Mouse (Mus musculus) adrenal gland, adult (tissue): Measurements from ENCODE around the gene Ptprg.

Experiments used
- DNase-seq, 2 experiments: peaks; one replicate each; pipeline ENCODE4 v3.0.0; 2022 to 2023; ENCODE audit warnings: low spot score in 1 of 2; ENCODE audit not compliant: inconsistent age in 2 of 2

Ptprg gene

GRCm38 (mm10) chr14:11679741-11680140, 126.4 kb downstream of the Ptprg start:
- DNase-seq: no peak

- DNase-seq: no peak
Observed at GRCm38 (mm10) chr14:11680621-11681020, 127.3 kb downstream of the Ptprg start.

- DNase-seq: peak in 1 of 2 experiments; percentile 64
Observed at GRCm38 (mm10) chr14:11682441-11682840, 129.1 kb downstream of the Ptprg start.

DNA sequence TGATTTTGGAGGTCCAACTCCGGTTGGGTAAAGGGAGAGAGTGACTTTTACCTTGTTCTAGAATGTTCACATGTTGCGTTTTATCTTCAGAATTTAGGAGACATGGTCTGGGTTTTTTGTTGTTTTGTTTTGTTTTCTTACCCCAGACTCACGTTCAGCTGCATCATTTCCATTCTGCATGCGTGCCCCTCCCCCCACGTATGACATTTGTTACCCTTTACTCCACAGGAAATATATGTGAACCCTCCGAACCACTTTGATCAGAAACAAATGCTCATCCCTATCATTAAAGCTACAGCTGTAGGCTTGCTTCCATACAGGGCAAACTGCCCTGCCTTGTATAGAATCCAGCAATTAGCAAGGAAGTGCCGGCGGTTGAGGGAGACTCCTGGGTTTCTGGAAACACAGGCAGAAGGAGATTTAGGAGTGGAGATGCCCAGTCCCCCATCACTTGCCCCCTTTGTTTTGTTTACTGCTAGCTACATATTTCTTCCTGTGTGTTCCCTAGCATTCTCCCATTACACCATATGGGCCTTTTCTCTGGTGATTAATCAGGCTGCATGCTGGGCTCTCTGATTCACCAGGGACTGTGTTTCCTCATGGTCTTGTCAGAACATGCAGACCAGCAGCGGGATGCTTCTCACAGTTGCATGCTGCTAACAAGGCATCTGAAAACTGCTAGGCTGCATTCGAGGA, 130.2 kb downstream of the Ptprg start:
- no peak for DNase-seq

GRCm38 (mm10) chr14:11684104-11684503, 130.8 kb downstream of the Ptprg start:
- DNase-seq: no peak

DNA sequence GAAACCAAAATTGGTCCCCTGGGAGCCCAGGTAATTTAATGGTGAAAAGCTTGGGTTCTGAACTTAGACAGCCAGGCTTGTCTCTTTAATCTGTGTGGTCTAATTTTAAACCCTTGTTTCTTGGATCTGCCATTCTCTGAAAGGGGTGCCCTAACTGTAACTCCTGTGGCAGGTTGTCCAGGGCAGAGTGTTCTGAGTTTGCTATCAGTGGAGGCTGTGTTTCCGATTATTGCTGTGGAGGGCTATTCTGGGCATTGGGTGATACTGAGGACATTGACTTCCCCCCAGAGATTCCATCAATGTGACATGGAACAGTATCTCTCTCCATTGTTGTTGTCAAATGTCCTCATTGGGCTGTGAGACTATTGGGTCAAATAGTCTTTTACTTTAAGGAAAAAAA, 134.2 kb downstream of the Ptprg start:
- DNase-seq: no peak

GRCm38 (mm10) chr14:11688142-11688541, 134.8 kb downstream of the Ptprg start:
- DNase-seq: no peak

DNA sequence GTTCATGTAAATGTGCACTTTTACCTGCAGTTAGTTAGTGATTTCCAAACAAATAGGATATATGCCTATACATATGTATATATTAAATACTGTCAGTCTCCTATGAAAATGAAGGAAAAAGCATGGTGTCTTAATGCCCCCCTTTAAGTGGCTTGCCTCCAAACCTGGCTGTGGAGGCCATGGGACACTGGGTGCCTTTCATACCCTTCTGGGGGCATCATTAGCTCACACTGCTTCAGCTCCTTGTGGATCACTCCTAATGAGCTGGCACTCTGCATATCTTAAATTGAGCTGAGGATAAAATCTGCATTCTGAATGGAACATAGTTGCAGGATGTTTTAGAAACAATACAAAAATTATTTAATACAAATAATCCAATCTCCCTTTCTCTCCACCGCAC, 136.7 kb downstream of the Ptprg start:
- no peak for DNase-seq

DNA sequence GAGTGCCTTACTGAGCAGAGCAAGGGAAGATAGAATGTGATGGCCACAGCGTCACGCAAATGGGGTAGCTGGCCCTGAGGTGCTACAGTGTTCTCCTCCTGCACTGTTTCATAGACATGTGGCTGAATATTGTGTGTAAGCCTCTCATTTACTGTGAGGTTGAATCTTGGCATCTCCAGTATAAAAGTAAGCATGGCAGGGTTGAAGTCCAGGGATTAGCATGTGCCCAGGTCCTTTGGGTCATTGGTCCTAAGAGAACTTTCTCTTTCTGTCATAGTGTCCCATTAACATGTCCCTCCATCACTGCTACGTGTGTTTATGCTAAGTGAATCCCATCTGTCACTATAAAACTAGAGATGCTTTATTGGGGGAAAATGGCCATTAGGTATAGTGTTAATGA, 138.2 kb downstream of the Ptprg start:
- DNase-seq: no peak

DNA sequence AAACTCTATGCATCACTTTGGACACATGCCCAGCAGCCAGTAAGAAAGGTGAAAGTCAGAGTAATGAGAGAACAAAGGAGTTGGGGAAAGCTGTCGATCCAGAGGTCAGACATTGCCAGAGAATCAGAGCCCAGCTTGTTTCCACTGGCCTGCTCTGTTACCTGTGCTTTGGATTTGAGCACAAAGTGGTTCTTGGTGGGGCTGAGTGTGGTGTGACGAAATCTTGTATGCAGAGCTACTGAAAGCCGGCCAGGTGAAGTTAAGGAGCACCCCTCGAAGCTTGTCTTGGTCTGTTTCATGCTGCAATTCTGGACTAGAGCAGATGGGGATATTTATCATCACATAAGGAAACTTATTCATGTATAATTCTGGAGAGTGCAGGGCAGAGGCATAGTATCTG, 145.5 kb downstream of the Ptprg start:
- DNase-seq: no peak

DNA sequence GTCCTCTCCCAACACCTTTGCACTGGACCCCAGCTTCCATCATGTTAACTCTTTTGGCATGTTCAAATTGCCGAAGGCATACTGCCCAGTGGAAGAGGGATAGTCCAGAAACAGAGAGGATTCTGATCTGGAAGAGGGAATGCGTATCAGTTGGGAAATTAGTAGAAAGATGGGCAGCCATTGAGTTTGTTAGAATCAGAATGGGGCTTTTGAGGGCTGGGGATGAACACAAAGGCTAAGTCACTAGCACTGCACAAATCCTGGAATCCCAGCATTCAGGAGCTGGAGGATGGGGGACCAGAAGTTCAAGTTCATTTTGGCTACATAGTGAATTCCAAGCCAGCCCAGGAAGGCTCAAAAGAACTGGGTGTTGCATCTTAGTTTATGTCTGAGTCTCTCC, 146.3 kb downstream of the Ptprg start:
- DNase-seq: no peak

GRCm38 (mm10) chr14:11701516-11702249, 148.4 kb downstream of the Ptprg start:
- peak in 1 of 2 experiments; percentile 58 for DNase-seq

GRCm38 (mm10) chr14:11702770-11703477, 149.6 kb downstream of the Ptprg start:
- no peak for DNase-seq

DNA sequence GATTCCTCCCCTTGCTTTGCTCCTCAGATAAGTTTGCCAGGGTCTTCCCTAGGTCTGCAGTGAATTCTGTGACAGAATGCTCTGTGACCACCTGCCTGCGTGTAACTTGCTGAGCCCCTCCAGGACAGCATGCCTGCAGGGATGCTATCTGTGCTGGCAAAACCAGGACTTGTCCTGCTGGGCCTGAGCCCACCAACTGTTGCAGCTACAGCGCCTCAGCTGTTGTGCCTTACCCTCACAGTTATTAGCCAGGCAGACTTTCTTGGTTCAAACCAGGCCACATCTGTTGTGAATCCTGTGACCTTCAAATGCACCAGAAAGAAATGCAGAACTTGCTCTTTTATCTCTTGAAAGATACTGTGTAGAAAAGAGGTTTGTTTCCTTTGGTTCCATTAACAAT, 151.5 kb downstream of the Ptprg start:
- DNase-seq: no peak

- DNase-seq: no peak
Observed at GRCm38 (mm10) chr14:11709352-11709751, 156.0 kb downstream of the Ptprg start.

DNA sequence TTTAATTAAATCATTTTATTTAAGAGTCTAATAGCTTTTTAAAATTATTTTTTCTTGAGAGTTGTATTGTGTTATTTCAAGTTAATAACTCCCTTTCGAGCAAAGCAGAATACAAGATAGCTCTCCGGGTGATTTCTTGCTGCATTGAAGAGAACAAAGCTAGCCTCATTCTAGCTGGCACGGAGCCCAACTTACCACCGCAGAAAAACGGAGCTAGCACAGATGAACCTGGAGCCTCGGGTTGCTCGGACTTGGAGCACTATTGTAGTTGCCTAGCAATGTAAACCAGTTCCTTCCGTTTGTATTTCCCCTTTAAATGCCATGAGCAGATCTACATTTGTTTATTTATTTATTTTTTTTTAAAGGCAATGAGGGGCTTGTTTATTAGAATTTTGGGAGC, 156.5 kb downstream of the Ptprg start:
- peak in 1 of 2 experiments; percentile 60 for DNase-seq

GRCm38 (mm10) chr14:11710410-11711122, 157.2 kb downstream of the Ptprg start:
- DNase-seq: no peak

- no peak for DNase-seq
Observed at GRCm38 (mm10) chr14:11712146-11712545, 158.8 kb downstream of the Ptprg start.

GRCm38 (mm10) chr14:11716230-11716629, 162.9 kb downstream of the Ptprg start:
- DNase-seq: no peak

DNA sequence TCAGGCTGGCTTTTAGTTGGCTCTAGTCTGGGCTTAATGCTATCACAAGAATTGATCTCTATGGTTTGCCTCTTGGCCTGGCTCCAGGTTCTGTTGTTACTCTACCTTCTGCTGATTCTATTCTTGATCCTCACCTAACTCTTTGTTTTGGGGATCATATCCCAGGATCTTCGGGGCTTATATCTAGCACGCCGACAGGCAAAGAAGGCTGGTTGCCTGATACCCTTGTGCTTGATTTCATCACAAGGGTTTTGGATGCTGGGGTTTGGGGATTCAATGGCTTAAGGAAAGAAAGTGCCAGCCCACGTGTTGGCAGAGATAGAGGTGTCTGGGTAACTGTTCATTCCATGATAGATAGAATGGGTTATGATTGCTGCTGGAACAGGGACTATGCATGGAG, 164.9 kb downstream of the Ptprg start:
- no peak for DNase-seq

DNA sequence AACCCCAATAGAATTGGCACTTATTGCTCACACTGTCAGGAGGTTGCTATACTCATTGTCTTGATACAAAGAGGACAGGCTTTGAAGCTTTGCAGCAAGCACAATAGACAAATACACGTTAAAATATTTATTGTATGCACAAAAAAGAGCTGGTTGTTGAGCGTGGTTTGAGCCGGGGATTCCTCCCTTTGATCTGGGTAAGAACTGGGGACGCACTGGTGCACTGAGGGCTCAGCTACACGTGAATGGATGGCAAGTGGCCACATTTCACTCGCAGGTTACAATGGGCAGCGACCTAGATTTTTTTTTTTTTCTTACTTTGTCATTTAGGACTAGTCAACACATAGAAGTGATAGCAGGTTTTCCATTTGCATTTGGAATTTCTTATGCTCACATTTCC, 165.9 kb downstream of the Ptprg start:
- DNase-seq: no peak
